Mouse (Mus musculus): ENCODE data around the gene Itsn2. TPM values are rescaled to one million over a fixed set of nuclear protein-coding genes. Genes with fewer than 3 reads are reported as not detected.
"Not testable (repeated sequence)": the region's sequence is repeated elsewhere in the genome, so short reads cannot be mapped to it uniquely, and the experiment has no call there.

Itsn2 gene
- polyA plus RNA-seq, 1 experiment from 2014 or later: 20.5 TPM

GRCm38 (mm10) chr12:4744486-4744885, 152.0 kb downstream of the Itsn2 start:
- Histone ChIP-seq H3K4me3 (replicated peaks) (no peak overlapping the region), H3K36me3 (replicated peaks) (no peaks in the 10 kb centered on the region), H3K27me3 (no peaks in the 10 kb centered on the region), H3K9ac (no peak overlapping the region), H3K4me1 (replicated peaks) (no peaks in the 10 kb centered on the region), H3K27ac (replicated peaks) (no peak overlapping the region), H3K4me2 (no peak overlapping the region), H3K9me3 (replicated peaks) (no peaks in the 10 kb centered on the region)
- whole genome bisulfite sequencing (ENCODE audit: insufficient replicate concordance): 81% methylated on average over 10 of the region's 10 CpGs
- no peak for ATAC-seq (ENCODE audit: insufficient read depth)

- not testable (repeated sequence) for H3K4me2 ChIP-seq; H3K36me3 ChIP-seq (replicated peaks); H3K27ac ChIP-seq (replicated peaks); ATAC-seq (ENCODE audit: insufficient read depth); H3K4me3 ChIP-seq (replicated peaks); H3K4me1 ChIP-seq (replicated peaks); H3K27me3 ChIP-seq; H3K9ac ChIP-seq; H3K9me3 ChIP-seq (replicated peaks)
- 72% methylated on average over 4 of the region's 4 CpGs for WGBS (ENCODE audit: insufficient replicate concordance)
Measured at GRCm38 (mm10) chr12:4754451-4754850, 162.0 kb downstream of the Itsn2 start.

- 68% methylated on average over 1 of the region's 1 CpGs for WGBS (ENCODE audit: insufficient replicate concordance)
- H3K27ac ChIP-seq (replicated peaks): no peak overlapping the region
- no peaks in the 10 kb centered on the region for H3K4me1 ChIP-seq (replicated peaks)
- no peak for ATAC-seq (ENCODE audit: insufficient read depth)
- H3K4me3 ChIP-seq (replicated peaks): no peak overlapping the region
- no peak overlapping the region for H3K4me2 ChIP-seq
- H3K9ac ChIP-seq: no peak overlapping the region
- H3K36me3 ChIP-seq (replicated peaks): no peaks in the 10 kb centered on the region
- H3K27me3 ChIP-seq: no peaks in the 10 kb centered on the region
- H3K9me3 ChIP-seq (replicated peaks): no peaks in the 10 kb centered on the region
Measured at GRCm38 (mm10) chr12:4757060-4757459, 164.6 kb downstream of the Itsn2 start.

Other genes starting within 250 kb of the Itsn2 start
- 1.3 and 1.5 TPM in 2 replicates for gene Ncoa1, start 115.5 kb upstream of the Itsn2 start, polyA plus RNA-seq (2015; fragmentation: Nextera tagmentation; extraction: Ambion mirVana)
- not detected in 2 replicates for gene Gm3625, start 289 bp downstream of the Itsn2 start, polyA plus RNA-seq (2015; fragmentation: Nextera tagmentation; extraction: Ambion mirVana)
- gene Fam228a, start 145.8 kb downstream of the Itsn2 start, polyA plus RNA-seq (2015; fragmentation: Nextera tagmentation; extraction: Ambion mirVana): 0.08 TPM in 1 of 2 replicates, not detected in the other
- 0.46 and 0.50 TPM in 2 replicates for gene Pfn4, start 176.4 kb downstream of the Itsn2 start, polyA plus RNA-seq (2015; fragmentation: Nextera tagmentation; extraction: Ambion mirVana)
- gene Fam228b, start 176.6 kb downstream of the Itsn2 start, polyA plus RNA-seq (2015; fragmentation: Nextera tagmentation; extraction: Ambion mirVana): 0.53 and 0.55 TPM in 2 replicates
- 72.0 and 89.1 TPM in 2 replicates for gene Sf3b6, start 224.9 kb downstream of the Itsn2 start, polyA plus RNA-seq (2015; fragmentation: Nextera tagmentation; extraction: Ambion mirVana)
- 3.2 and 3.6 TPM in 2 replicates for gene Fkbp1b, start 249.0 kb downstream of the Itsn2 start, polyA plus RNA-seq (2015; fragmentation: Nextera tagmentation; extraction: Ambion mirVana)